Mouse (Mus musculus) kidney, postnatal 0 days (tissue): ENCODE measurements around the gene Map3k11. TPM values are rescaled to one million over a fixed set of nuclear protein-coding genes. Genes with fewer than 3 reads are reported as not detected.

Experiments
- ATAC-seq: fragments of 200-750 bp; cut with Nextera tagmentation; replicated peaks from 2 replicates; pipeline ENCODE4 v1.8.0; 2017; ENCODE audit warnings: low read depth, moderate number of reproducible peaks, moderate TSS enrichment, moderate library complexity; ENCODE audit not compliant: low FRiP score
- DNase-seq: peaks from one replicate; pipeline ENCODE4 v3.0.0-alpha.2; 2016; ENCODE audit warnings: low spot score
- H3K27ac ChIP-seq: fragments of 300-500 bp; sonication (generic); 2 replicates; pipeline ENCODE4 v1.5.1; 2014; ENCODE audit warnings: mild to moderate bottlenecking
- H3K27me3 ChIP-seq: fragments of 300-500 bp; sonication (generic); 2 replicates; pipeline ENCODE4 v1.6.1; 2014; ENCODE audit warnings: low read length, mixed read lengths; ENCODE audit not compliant: insufficient read depth
- H3K36me3 ChIP-seq: fragments of 300-500 bp; sonication (generic); 2 replicates; pipeline ENCODE4 v1.6.1; 2014; ENCODE audit warnings: low read length, mixed read lengths; ENCODE audit not compliant: insufficient read depth
- H3K4me1 ChIP-seq: fragments of 300-500 bp; sonication (generic); replicated peaks from 2 replicates; pipeline ENCODE4 v1.6.1; 2014; ENCODE audit warnings: antibody characterized with exemption, low read length, mixed read lengths; ENCODE audit not compliant: insufficient read depth
- H3K4me2 ChIP-seq: fragments of 300-500 bp; sonication (generic); 2 replicates; pipeline ENCODE4 v1.6.1; 2014; ENCODE audit warnings: mild to moderate bottlenecking, low read length, moderate library complexity, mixed read lengths
- H3K4me3 ChIP-seq: fragments of 300-500 bp; sonication (generic); replicated peaks from 2 replicates; pipeline ENCODE4 v1.5.1; 2014; ENCODE audit warnings: low read depth, low read length
- H3K9ac ChIP-seq: fragments of 300-500 bp; sonication (generic); 2 replicates; pipeline ENCODE4 v1.6.1; 2014; ENCODE audit warnings: low read depth, low read length
- H3K9me3 ChIP-seq: fragments of 300-500 bp; sonication (generic); replicated peaks from 2 replicates; pipeline ENCODE4 v1.6.1; 2016; ENCODE audit warnings: low read length, inconsistent platforms, mixed read lengths
- CTCF ChIP-seq: IDR thresholded peaks from 2 replicates; pipeline ENCODE4 v1.5.1; 2016; ENCODE audit warnings: antibody characterized with exemption, low read depth, mild to moderate bottlenecking, moderate library complexity
- WGBS: fragments of 180-500 bp; shearing (Covaris S2); extraction: QIAGEN DNeasy Blood & Tissue Kit; methylation state at CpG from one replicate; pipeline ENCODE4 v1.1.7; 2014; 5-methylcytosine and 5-hydroxymethylcytosine counted together
- polyA plus RNA-seq: library from polyadenylated mRNA; unstranded; fragments of >200 nt; fragmentation: Nextera tagmentation; extraction: Ambion mirVana; gene quantifications from 2 replicates; pipeline ENCODE4 v1.2.1, GENCODE M21; 2015

The Map3k11 gene
- polyA plus RNA-seq, 1 experiment from 2014 or later, result 39.8 TPM

DNA sequence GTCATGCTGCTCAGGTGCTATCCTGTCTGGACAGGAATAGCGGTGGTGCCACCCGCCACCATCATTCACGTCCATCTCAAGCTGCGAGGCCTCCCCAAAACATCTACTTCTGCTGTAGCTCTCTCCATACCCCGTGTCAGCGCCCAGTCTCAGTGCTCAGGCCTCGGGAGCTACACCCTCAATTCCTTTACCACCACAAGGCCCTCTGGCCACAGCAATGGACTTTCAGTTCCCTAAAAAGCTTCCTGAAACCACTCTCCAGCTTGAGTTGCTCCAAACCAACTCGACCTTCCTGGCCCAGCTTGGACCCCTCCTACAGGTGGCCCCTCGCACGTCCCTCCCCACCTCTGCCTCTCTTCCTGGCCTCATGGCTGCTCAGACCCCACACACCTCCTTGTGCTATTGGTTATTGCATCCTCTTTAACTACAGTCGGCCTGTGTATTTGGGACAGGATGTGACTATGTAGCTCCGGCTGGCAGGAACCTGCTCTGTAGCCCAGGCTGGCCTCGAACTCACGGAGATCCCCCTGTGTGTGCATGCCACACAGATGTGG lies 23.4 kb downstream of the Map3k11 start:
- no peaks in the 10 kb centered on the region for H3K27me3 ChIP-seq
- 91% methylated on average over 14 of the region's 14 CpGs for WGBS
- H3K4me3 ChIP-seq, result no peak overlapping the region
- no peak overlapping the region for H3K27ac ChIP-seq
- peaks cover 14% of the 10 kb centered on the region; the same call in 1 of the 2 replicates for H3K36me3 ChIP-seq
- H3K9me3 ChIP-seq, result no peaks in the 10 kb centered on the region
- H3K4me1 ChIP-seq, result peaks cover 3% of the 10 kb centered on the region; the same call in 1 of the 2 replicates
- no peak for DNase-seq
- no peak for ATAC-seq
- H3K4me2 ChIP-seq, result no peak overlapping the region
- no peak for TF ChIP-seq CTCF
- no peak overlapping the region for H3K9ac ChIP-seq

DNA sequence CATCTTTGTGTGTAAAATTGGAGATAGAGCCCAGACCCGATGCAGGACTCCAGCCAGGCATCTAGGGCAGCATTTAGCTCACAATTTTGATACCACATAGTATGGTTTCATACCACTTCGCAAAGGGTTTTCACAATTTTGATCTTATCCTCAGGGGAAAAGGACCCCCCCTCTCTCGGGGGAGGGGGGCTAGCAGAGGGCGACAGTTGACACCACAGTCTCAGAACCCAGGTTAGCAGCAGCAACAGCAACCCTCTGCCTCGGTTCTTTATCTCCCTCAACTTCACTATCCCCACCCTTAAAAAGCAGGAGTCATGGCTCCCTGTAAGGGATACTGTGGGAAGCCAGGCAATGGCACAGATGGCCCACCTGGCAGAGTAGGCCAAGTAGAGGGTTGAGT lies 24.7 kb downstream of the Map3k11 start:
- 64% methylated on average over 5 of the region's 5 CpGs for WGBS
- peak overlapping the region; percentile 39; the same call in 1 of the 2 replicates for H3K27ac ChIP-seq
- peaks cover 11% of the 10 kb centered on the region; the same call in 1 of the 2 replicates for H3K36me3 ChIP-seq
- H3K9ac ChIP-seq, result no peak overlapping the region
- no peak for TF ChIP-seq CTCF
- DNase-seq (no peak), ATAC-seq (peak; percentile 17; the same call in 1 of the 2 replicates)
- H3K27me3 ChIP-seq, result no peaks in the 10 kb centered on the region
- H3K4me2 ChIP-seq, result no peak overlapping the region
- peaks cover 3% of the 10 kb centered on the region; the same call in 1 of the 2 replicates for H3K4me1 ChIP-seq
- H3K9me3 ChIP-seq, result no peaks in the 10 kb centered on the region
- H3K4me3 ChIP-seq, result no peak overlapping the region

DNA sequence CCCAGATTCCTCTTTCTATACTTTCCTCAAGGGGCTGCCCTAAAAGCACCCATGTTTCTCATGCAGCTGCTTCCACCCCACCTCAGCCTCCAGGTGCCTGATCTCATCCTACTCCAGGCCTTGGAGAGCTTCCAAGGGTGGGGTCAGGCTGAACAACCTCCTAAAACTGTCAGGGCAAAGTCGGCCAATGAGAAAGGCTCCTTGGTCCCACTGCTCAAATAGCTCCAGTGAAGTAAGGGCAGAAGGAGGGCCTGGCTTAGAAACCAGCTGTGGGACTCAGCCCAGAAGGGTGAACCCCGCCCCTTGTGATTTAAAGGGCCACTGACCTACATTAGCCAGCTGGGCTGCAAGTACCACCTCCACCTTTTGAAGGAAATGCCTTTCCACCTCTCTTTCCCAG lies 25.2 kb downstream of the Map3k11 start:
- H3K9ac ChIP-seq, result no peak overlapping the region
- DNase-seq (peak; percentile 88), ATAC-seq (peak; percentile 53)
- peaks cover 8% of the 10 kb centered on the region; the same call in 1 of the 2 replicates for H3K36me3 ChIP-seq
- H3K27me3 ChIP-seq, result no peaks in the 10 kb centered on the region
- H3K27ac ChIP-seq, result peak overlapping the region; percentile 39; the same call in 1 of the 2 replicates
- peaks cover 3% of the 10 kb centered on the region; the same call in 1 of the 2 replicates for H3K4me1 ChIP-seq
- H3K4me3 ChIP-seq, result no peak overlapping the region
- WGBS, result 6% methylated on average over 2 of the region's 2 CpGs
- H3K4me2 ChIP-seq, result no peak overlapping the region; the same call in 1 of the 2 replicates
- H3K9me3 ChIP-seq, result no peaks in the 10 kb centered on the region
- TF ChIP-seq CTCF, result no peak

DNA sequence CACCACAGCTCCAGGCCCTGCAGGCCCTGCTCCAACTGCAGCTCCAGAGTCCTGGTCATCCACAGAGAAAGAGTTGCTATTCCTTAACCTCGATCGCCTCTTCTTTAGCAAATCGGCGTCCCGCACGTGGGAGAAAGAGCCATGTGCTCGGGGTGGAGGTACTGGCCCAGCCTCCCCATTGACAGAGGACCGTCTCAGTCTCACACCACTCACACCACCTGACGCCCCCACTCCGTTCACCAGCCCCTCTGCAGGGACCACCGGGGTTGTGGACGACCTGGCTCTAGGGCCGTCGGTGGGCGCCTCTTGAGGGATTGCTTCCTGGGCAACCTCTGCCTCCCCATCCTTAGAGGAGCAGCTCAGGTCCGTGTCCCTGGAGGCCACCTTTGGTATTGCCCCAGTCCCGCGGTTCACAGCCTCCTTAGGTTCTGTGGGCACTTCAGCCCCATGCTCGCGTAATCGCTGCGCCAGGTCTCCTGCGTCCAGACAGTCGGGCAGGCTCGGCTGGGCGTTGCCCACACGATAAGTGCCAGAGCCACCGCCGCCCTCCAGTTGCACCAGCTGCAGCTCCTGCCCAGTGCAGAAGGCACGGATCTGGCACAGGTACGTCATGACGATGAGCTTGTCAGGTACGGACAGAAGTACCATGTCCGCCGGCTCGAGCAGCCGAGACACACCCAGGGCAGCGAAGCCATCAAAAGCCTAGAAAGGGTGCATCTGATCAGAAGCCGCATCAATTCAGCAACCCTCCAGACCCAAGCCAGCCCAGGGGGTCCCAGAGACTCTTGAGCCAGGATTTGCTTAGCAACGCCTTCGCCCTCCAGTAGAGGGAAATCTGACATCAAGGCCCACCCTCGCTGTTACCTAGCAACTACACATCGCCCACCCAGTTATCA lies 27.5 kb downstream of the Map3k11 start:
- WGBS, result 36% methylated on average over 43 of the region's 43 CpGs
- Histone ChIP-seq H3K27ac (no peak overlapping the region), H3K9me3 (no peaks in the 10 kb centered on the region), H3K36me3 (peaks cover 21% of the 10 kb centered on the region), H3K4me1 (peaks cover 3% of the 10 kb centered on the region; the same call in 1 of the 2 replicates), H3K9ac (no peak overlapping the region), H3K4me3 (peak overlapping the region; percentile 4; the same call in 1 of the 2 replicates), H3K27me3 (no peaks in the 10 kb centered on the region), H3K4me2 (peak overlapping the region; percentile 50)
- ATAC-seq, result peak; percentile 61; the same call in 1 of the 2 replicates
- TF ChIP-seq CTCF, result peak; percentile 51
- DNase-seq, result peak; percentile 48

DNA sequence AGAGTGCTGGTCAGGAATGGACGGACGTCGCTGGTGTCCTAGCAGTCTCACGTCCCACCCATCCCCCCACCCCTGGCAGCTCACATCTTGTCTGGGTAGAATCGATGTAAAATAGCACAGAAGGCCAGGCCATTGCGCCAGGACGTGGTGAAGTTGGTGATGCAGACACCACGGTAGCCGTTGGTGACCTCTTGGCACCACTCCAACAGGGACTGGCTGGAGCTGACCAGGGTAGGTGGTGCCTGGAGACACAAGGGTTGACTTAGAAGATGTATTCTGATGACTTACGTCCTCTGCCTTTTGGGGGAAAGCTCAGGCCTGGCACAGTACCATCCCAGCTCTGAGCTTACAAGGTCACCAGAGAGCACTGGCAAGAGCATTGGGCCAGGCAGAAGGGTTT lies 28.4 kb downstream of the Map3k11 start:
- H3K9me3 ChIP-seq, result no peaks in the 10 kb centered on the region
- H3K4me2 ChIP-seq, result no peak overlapping the region
- ATAC-seq (no peak), DNase-seq (no peak)
- WGBS, result 62% methylated on average over 10 of the region's 10 CpGs
- H3K9ac ChIP-seq, result no peak overlapping the region
- peaks cover 3% of the 10 kb centered on the region; the same call in 1 of the 2 replicates for H3K4me1 ChIP-seq
- no peak for TF ChIP-seq CTCF
- no peak overlapping the region for H3K27ac ChIP-seq
- H3K36me3 ChIP-seq, result peaks cover 25% of the 10 kb centered on the region
- H3K27me3 ChIP-seq, result no peaks in the 10 kb centered on the region
- no peak overlapping the region for H3K4me3 ChIP-seq

DNA sequence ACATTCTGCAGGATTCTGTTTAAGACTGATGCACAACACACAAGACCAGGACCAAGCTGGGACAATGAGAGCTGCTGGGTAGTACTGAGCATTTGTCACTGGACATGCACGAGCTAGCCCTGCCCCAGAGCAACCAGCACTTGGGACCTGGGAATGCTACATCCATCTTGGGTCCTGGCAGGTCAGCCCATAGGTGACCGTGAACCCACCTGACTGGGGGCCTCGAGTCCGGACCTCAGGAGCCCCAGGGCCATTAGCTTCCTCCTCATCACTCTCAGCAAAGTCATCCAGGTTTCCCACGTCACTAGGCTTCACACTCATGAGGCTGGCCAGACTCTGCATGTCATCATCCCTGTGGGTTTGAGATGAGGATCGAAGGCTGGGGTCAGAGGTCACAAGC lies 32.7 kb downstream of the Map3k11 start:
- 0 out of 2 replicates have a peak, but pooled peaks cover 6% of the 10 kb centered on the region for H3K4me1 ChIP-seq
- no peak for DNase-seq
- no peak overlapping the region for H3K27ac ChIP-seq
- no peak for TF ChIP-seq CTCF
- H3K4me3 ChIP-seq, result no peak overlapping the region
- H3K27me3 ChIP-seq, result no peaks in the 10 kb centered on the region
- H3K9me3 ChIP-seq, result no peaks in the 10 kb centered on the region
- ATAC-seq, result no peak
- peaks cover 25% of the 10 kb centered on the region for H3K36me3 ChIP-seq
- WGBS, result 89% methylated on average over 6 of the region's 6 CpGs
- no peak overlapping the region for H3K4me2 ChIP-seq
- H3K9ac ChIP-seq, result no peak overlapping the region
